Comparison of ENCODE assay signal across 8 mouse cellular contexts in the genomic region with DNA sequence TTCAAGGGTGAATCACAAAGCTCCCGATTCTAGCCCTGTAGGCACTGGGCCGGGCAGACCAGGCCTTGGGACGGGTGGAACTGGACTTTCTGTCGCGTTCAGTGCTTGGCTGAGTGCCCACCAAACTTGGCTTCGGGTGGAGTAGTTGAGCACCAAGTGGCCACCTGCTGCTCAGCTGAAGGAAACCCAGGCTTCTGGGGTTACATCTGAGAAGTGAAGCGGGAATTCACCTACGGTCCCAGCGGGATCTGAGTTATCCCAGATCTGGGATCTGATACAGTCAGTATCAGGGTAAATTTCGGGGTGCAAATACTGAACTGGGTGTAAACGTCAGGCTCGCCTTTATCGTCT. TPM values are rescaled to one million over a fixed set of nuclear protein-coding genes. Genes with fewer than 3 reads are reported as not detected.
DNase-seq lines count a peak whose midpoint lies in the region; ATAC-seq and TF ChIP-seq lines count a peak whose summit lies in the region.

No protein-coding gene starts in this region.

- H3K27ac ChIP-seq in intestine, postnatal 0 days (ENCODE audit: low read depth, low read length) = peak overlapping the region; percentile 98
- peak overlapping the region; percentile 74; the same call in 1 of the 2 replicates for H3K27ac ChIP-seq in limb, embryonic 12.5 days
- peak overlapping the region; percentile 52 for H3K27ac ChIP-seq in midbrain, embryonic 13.5 days
- peak overlapping the region; percentile 98 for H3K27ac ChIP-seq in stomach, embryonic 15.5 days

- peak overlapping the region; percentile 83 for H3K4me2 ChIP-seq in intestine, postnatal 0 days (replicated peaks; ENCODE audit: low read depth)
- H3K4me2 ChIP-seq in limb, embryonic 12.5 days = peak overlapping the region; percentile 81
- H3K4me2 ChIP-seq in midbrain, embryonic 13.5 days (replicated peaks) = peak overlapping the region; percentile 86
- H3K4me2 ChIP-seq in stomach, embryonic 15.5 days = peak overlapping the region; percentile 91

- no peaks in the 10 kb centered on the region for H3K27me3 ChIP-seq in intestine, postnatal 0 days (replicated peaks; ENCODE audit: control insufficient read depth, insufficient read depth, low read length)
- no peaks in the 10 kb centered on the region for H3K27me3 ChIP-seq in limb, embryonic 12.5 days
- H3K27me3 ChIP-seq in midbrain, embryonic 13.5 days = peaks cover 21% of the 10 kb centered on the region
- H3K27me3 ChIP-seq in stomach, embryonic 15.5 days (replicated peaks) = no peaks in the 10 kb centered on the region

- H3K9me3 ChIP-seq in intestine, postnatal 0 days (ENCODE audit: control insufficient read depth) = no peaks in the 10 kb centered on the region
- no peaks in the 10 kb centered on the region for H3K9me3 ChIP-seq in limb, embryonic 12.5 days
- no peaks in the 10 kb centered on the region for H3K9me3 ChIP-seq in midbrain, embryonic 13.5 days
- no peaks in the 10 kb centered on the region for H3K9me3 ChIP-seq in stomach, embryonic 15.5 days

- no peak for ATAC-seq in CD4-positive, CD25-positive, alpha-beta regulatory T cell, adult 4 months
- peak; percentile 23; the same call in 1 of the 2 replicates for ATAC-seq in intestine, postnatal 0 days
- peak; percentile 22; the same call in 1 of the 2 replicates for ATAC-seq in limb, embryonic 12.5 days (ENCODE audit: insufficient number of reproducible peaks, insufficient read depth, low FRiP score, low TSS enrichment, low read depth)
- ATAC-seq in midbrain, embryonic 13.5 days = no peak
- peak; percentile 5 for ATAC-seq in stomach, embryonic 15.5 days (ENCODE audit: insufficient read depth, low FRiP score, low read depth)

- H3K4me3 ChIP-seq in intestine, postnatal 0 days (ENCODE audit: low read depth, low read length) = peak overlapping the region; percentile 58
- peak overlapping the region; percentile 63 for H3K4me3 ChIP-seq in limb, embryonic 12.5 days (replicated peaks)
- H3K4me3 ChIP-seq in midbrain, embryonic 13.5 days (replicated peaks) = peak overlapping the region; percentile 58
- peak overlapping the region; percentile 79 for H3K4me3 ChIP-seq in stomach, embryonic 15.5 days (replicated peaks)

- H3K36me3 ChIP-seq in intestine, postnatal 0 days (ENCODE audit: control insufficient read depth, insufficient read depth) = peaks cover 36% of the 10 kb centered on the region
- H3K36me3 ChIP-seq in limb, embryonic 12.5 days = peaks cover 48% of the 10 kb centered on the region
- peaks cover 46% of the 10 kb centered on the region for H3K36me3 ChIP-seq in midbrain, embryonic 13.5 days
- peaks cover 18% of the 10 kb centered on the region for H3K36me3 ChIP-seq in stomach, embryonic 15.5 days

- TF ChIP-seq CTCF in intestine, postnatal 0 days (IDR thresholded peaks at IDR 0.05; ENCODE audit: low read depth) = peak; percentile 23; the same call in 1 of the 2 replicates

- WGBS in intestine, postnatal 0 days = under 1% methylated on average over 13 of the region's 13 CpGs
- 2% methylated on average over 13 of the region's 13 CpGs for WGBS in limb, embryonic 12.5 days
- WGBS in midbrain, embryonic 13.5 days = 3% methylated on average over 13 of the region's 13 CpGs
- under 1% methylated on average over 13 of the region's 13 CpGs for WGBS in stomach, embryonic 15.5 days

- peak overlapping the region; percentile 76 for H3K9ac ChIP-seq in intestine, postnatal 0 days (ENCODE audit: low read depth, low read length)
- H3K9ac ChIP-seq in limb, embryonic 12.5 days (replicated peaks) = peak overlapping the region; percentile 65
- H3K9ac ChIP-seq in midbrain, embryonic 13.5 days (replicated peaks) = peak overlapping the region; percentile 78
- peak overlapping the region; percentile 81 for H3K9ac ChIP-seq in stomach, embryonic 15.5 days

- no peaks in the 10 kb centered on the region for H3K4me1 ChIP-seq in intestine, postnatal 0 days (replicated peaks; ENCODE audit: control insufficient read depth, insufficient read depth, low read length)
- peaks cover 16% of the 10 kb centered on the region; the same call in 1 of the 2 replicates for H3K4me1 ChIP-seq in limb, embryonic 12.5 days (replicated peaks)
- peaks cover 19% of the 10 kb centered on the region for H3K4me1 ChIP-seq in midbrain, embryonic 13.5 days (replicated peaks)
- H3K4me1 ChIP-seq in stomach, embryonic 15.5 days = peaks cover 19% of the 10 kb centered on the region; the same call in 1 of the 2 replicates

- DNase-seq in CD4-positive, CD25-positive, alpha-beta regulatory T cell, adult 2 months (ENCODE audit: low read depth, low spot score) = peak; percentile 55
- peak; percentile 79 to 87 for DNase-seq in cerebellum, postnatal 25 days
- DNase-seq in gastrocnemius, postnatal 25 days = peak; percentile 75

RNA-seq across cellular contexts. Expression of a gene that starts 0.7 kb away (rescaled TPM):
- 100 to 1,000 TPM; 208 to 251 TPM for polyA plus RNA-seq in CD4-positive, CD25-positive, alpha-beta regulatory T cell, adult 4 months (2017; shearing (Covaris generic))
- 10 to 100 TPM; 35.1 to 54.4 TPM for total RNA-seq in gastrocnemius, postnatal 25 days (2021)
- 43.0 and 48.9 TPM in 2 replicates for polyA plus RNA-seq in intestine, postnatal 0 days (2015; fragmentation: Nextera tagmentation; extraction: Ambion mirVana)
- 18.2 and 18.6 TPM in 2 replicates for polyA plus RNA-seq in limb, embryonic 12.5 days (2016; fragmentation: Nextera tagmentation; extraction: Ambion mirVana)
- 8.8 and 10.5 TPM in 2 replicates for polyA plus RNA-seq in midbrain, embryonic 13.5 days (2015; fragmentation: Nextera tagmentation; extraction: Ambion mirVana)
- polyA plus RNA-seq in stomach, embryonic 15.5 days (2015; fragmentation: Nextera tagmentation; extraction: Ambion mirVana) = 31.9 and 34.4 TPM in 2 replicates

RNA-seq across cellular contexts. Expression of a gene that starts 8.2 kb away (rescaled TPM):
- polyA plus RNA-seq in CD4-positive, CD25-positive, alpha-beta regulatory T cell, adult 4 months (2017; shearing (Covaris generic)) = 10 to 100 TPM; 35.0 to 43.9 TPM
- 10 to 100 TPM; 10.8 to 12.5 TPM for total RNA-seq in gastrocnemius, postnatal 25 days (2021)
- polyA plus RNA-seq in intestine, postnatal 0 days (2015; fragmentation: Nextera tagmentation; extraction: Ambion mirVana) = 5.7 and 5.8 TPM in 2 replicates
- 20.3 and 21.7 TPM in 2 replicates for polyA plus RNA-seq in limb, embryonic 12.5 days (2016; fragmentation: Nextera tagmentation; extraction: Ambion mirVana)
- polyA plus RNA-seq in midbrain, embryonic 13.5 days (2015; fragmentation: Nextera tagmentation; extraction: Ambion mirVana) = 31.8 and 38.1 TPM in 2 replicates
- 15.9 and 24.3 TPM in 2 replicates for polyA plus RNA-seq in stomach, embryonic 15.5 days (2015; fragmentation: Nextera tagmentation; extraction: Ambion mirVana)

RNA-seq across cellular contexts. Expression of a gene that starts 8.3 kb away (rescaled TPM):
- 10 to 100 TPM; 26.9 to 31.1 TPM for polyA plus RNA-seq in CD4-positive, CD25-positive, alpha-beta regulatory T cell, adult 4 months (2017; shearing (Covaris generic))
- 10 to 100 TPM; 62.2 to 67.5 TPM for total RNA-seq in gastrocnemius, postnatal 25 days (2021)
- polyA plus RNA-seq in intestine, postnatal 0 days (2015; fragmentation: Nextera tagmentation; extraction: Ambion mirVana) = 51.6 and 52.2 TPM in 2 replicates
- polyA plus RNA-seq in limb, embryonic 12.5 days (2016; fragmentation: Nextera tagmentation; extraction: Ambion mirVana) = 96.0 and 106 TPM in 2 replicates
- 77.6 and 78.8 TPM in 2 replicates for polyA plus RNA-seq in midbrain, embryonic 13.5 days (2015; fragmentation: Nextera tagmentation; extraction: Ambion mirVana)
- polyA plus RNA-seq in stomach, embryonic 15.5 days (2015; fragmentation: Nextera tagmentation; extraction: Ambion mirVana) = 81.7 and 92.7 TPM in 2 replicates

RNA-seq across cellular contexts. Expression of a gene that starts 16.1 kb away (rescaled TPM):
- 10 to 100 TPM; 93.6 to 98.8 TPM for polyA plus RNA-seq in CD4-positive, CD25-positive, alpha-beta regulatory T cell, adult 4 months (2017; shearing (Covaris generic))
- total RNA-seq in gastrocnemius, postnatal 25 days (2021) = 10 to 100 TPM; 44.7 to 58.7 TPM
- 19.1 and 19.5 TPM in 2 replicates for polyA plus RNA-seq in intestine, postnatal 0 days (2015; fragmentation: Nextera tagmentation; extraction: Ambion mirVana)
- polyA plus RNA-seq in limb, embryonic 12.5 days (2016; fragmentation: Nextera tagmentation; extraction: Ambion mirVana) = 24.1 and 34.0 TPM in 2 replicates
- polyA plus RNA-seq in midbrain, embryonic 13.5 days (2015; fragmentation: Nextera tagmentation; extraction: Ambion mirVana) = 32.6 and 35.4 TPM in 2 replicates
- polyA plus RNA-seq in stomach, embryonic 15.5 days (2015; fragmentation: Nextera tagmentation; extraction: Ambion mirVana) = 21.5 and 23.9 TPM in 2 replicates

RNA-seq across cellular contexts. Expression of a gene that starts 47.8 kb away (rescaled TPM):
- 10 to 100 TPM; 64.4 to 82.5 TPM for polyA plus RNA-seq in CD4-positive, CD25-positive, alpha-beta regulatory T cell, adult 4 months (2017; shearing (Covaris generic))
- 10 to 100 TPM; 21.4 to 23.8 TPM for total RNA-seq in gastrocnemius, postnatal 25 days (2021)
- 30.4 and 31.5 TPM in 2 replicates for polyA plus RNA-seq in intestine, postnatal 0 days (2015; fragmentation: Nextera tagmentation; extraction: Ambion mirVana)
- polyA plus RNA-seq in limb, embryonic 12.5 days (2016; fragmentation: Nextera tagmentation; extraction: Ambion mirVana) = 211 and 212 TPM in 2 replicates
- polyA plus RNA-seq in midbrain, embryonic 13.5 days (2015; fragmentation: Nextera tagmentation; extraction: Ambion mirVana) = 130 TPM in 2 replicates
- polyA plus RNA-seq in stomach, embryonic 15.5 days (2015; fragmentation: Nextera tagmentation; extraction: Ambion mirVana) = 159 and 181 TPM in 2 replicates

Comparison
In these comparisons a context has a peak if more than half of its experiments do, and no peak if none do; other contexts are left out.
1. ATAC-seq: peak in intestine, postnatal 0 days (single experiment), limb, embryonic 12.5 days (single experiment) and stomach, embryonic 15.5 days (single experiment); none in CD4-positive, CD25-positive, alpha-beta regulatory T cell, adult 4 months (single experiment) and midbrain, embryonic 13.5 days (single experiment).
2. Peak in every context shown above with its lines, with median percentiles within 50 percentile points of each other: DNase-seq, H3K27ac ChIP-seq, H3K4me2 ChIP-seq, H3K4me3 ChIP-seq and H3K9ac ChIP-seq.